Mouse (Mus musculus): ENCODE measurements at regions not wholly inside any gene's neighbourhood (a gene's known extent, or its start where the extent isn't known, plus 50 kb on each side); places are given as distances from the start of the nearest gene placed in this dataset.
"Not testable (repeated sequence)": the region's sequence is repeated elsewhere in the genome, so short reads cannot be mapped to it uniquely, and the experiment has no call there.

- peak overlapping the region; percentile 68 for H3K27ac ChIP-seq (ENCODE audit: low read depth)
- not testable (repeated sequence) for H3K9me3 ChIP-seq (ENCODE audit: low read length); H3K9ac ChIP-seq (replicated peaks); H3K4me3 ChIP-seq (ENCODE audit: low read depth, low read length); H3K36me3 ChIP-seq (replicated peaks; ENCODE audit: insufficient read depth, low read length); DNase-seq; H3K27me3 ChIP-seq (ENCODE audit: insufficient read depth, low read length); H3K4me2 ChIP-seq (ENCODE audit: low read depth, low read length); H3K4me1 ChIP-seq (ENCODE audit: insufficient read depth)
- WGBS (ENCODE audit: insufficient replicate concordance), result 50% methylated on average over 1 of the region's 1 CpGs
- ATAC-seq, result peak; percentile 53
- TF ChIP-seq EP300 (IDR thresholded peaks at IDR 0.05; ENCODE audit: low read depth), result peak; percentile 44; the same call in 1 of the 2 replicates
Observed at GRCm38 (mm10) chr19:17275861-17276502, 96.7 kb downstream of the Gcnt1 start.
